Mouse (Mus musculus): ENCODE data around the gene Ubap2l. TPM values are rescaled to one million over a fixed set of nuclear protein-coding genes. Genes with fewer than 3 reads are reported as not detected.

The Ubap2l gene
- 111 and 146 TPM in 2 replicates for polyA plus RNA-seq (2015; fragmentation: Nextera tagmentation; extraction: Ambion mirVana)

DNA sequence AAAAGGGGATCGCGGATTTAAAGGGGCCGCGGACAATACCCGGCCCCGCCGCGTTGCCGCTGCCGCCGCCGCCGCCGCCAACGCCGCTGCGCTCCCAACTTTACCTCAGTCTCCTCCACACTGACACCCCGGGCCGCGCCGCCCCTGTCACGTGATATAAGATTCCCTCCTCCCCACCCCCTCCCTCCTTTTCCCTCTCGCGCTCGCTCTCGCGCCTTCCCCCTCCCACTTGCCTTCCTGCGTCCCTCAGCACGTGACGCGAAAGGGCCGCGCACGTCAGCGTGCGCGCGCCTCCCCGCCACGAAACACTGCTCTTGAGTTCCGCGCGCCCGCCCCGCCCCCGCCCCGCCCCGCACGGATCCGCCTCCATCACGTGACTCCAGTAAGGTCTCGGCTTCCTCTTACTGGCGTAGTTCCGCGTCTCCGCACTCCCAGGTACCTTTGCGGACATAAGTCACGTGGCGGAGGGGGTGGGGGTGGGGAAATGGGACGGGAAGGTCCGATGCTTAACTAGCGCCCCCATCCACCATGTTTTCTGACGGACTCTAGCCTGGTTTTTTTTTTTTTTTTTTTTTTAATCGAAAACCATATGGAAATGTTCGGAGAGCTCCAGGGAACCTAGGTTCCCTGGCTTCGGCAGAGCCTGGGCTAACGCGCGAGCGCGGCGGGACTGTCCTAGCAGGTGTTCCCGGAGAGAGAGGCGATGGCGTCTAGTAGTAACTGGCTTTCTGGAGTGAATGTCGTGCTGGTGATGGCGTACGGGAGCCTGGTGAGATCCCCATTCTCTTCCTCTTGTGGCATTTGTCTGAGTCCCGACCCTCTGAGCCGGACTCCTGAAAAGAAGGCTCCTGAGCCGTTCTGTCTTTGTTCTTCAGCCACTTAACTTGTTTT is at the start of gene Ubap2l:
Gene Ubap2l (minus strand): TSS at position 278 of the 891 bp plus-strand sequence.
- Histone ChIP-seq H3K4me2 (ENCODE audit: low read depth, low read length) (peak within 1 kb of the TSS; percentile 89), H3K4me1 (ENCODE audit: control insufficient read depth, insufficient read depth, low read length) (peaks cover 20% of the 10 kb centered on the region), H3K27ac (ENCODE audit: low read length) (peak within 1 kb of the TSS; percentile 96), H3K4me3 (ENCODE audit: low read length) (peak within 1 kb of the TSS; percentile 84), H3K9ac (ENCODE audit: low read length) (peak within 1 kb of the TSS; percentile 89), H3K9me3 (replicated peaks; ENCODE audit: control insufficient read depth, low read length) (no peaks in the 10 kb centered on the region), H3K36me3 (ENCODE audit: control insufficient read depth, insufficient read depth) (peaks cover 14% of the 10 kb centered on the region), H3K27me3 (ENCODE audit: control insufficient read depth, insufficient read depth, low read length) (no peaks in the 10 kb centered on the region)
- WGBS, result under 1% methylated on average over 66 of the region's 81 CpGs
- peak; percentile 91 for ATAC-seq (replicated peaks; ENCODE audit: extremely low read depth, insufficient read depth, low FRiP score)

GRCm38 (mm10) chr3:90101673-90102072 is 49.2 kb upstream of the Ubap2l start:
- H3K4me3 ChIP-seq (ENCODE audit: low read length), result no peak overlapping the region
- no peak overlapping the region for H3K9ac ChIP-seq (ENCODE audit: low read length)
- no peaks in the 10 kb centered on the region for H3K27me3 ChIP-seq (ENCODE audit: control insufficient read depth, insufficient read depth, low read length)
- peaks cover 10% of the 10 kb centered on the region for H3K36me3 ChIP-seq (ENCODE audit: control insufficient read depth, insufficient read depth)
- no peak overlapping the region for H3K4me2 ChIP-seq (ENCODE audit: low read depth, low read length)
- H3K9me3 ChIP-seq (replicated peaks; ENCODE audit: control insufficient read depth, low read length), result no peaks in the 10 kb centered on the region
- no peak overlapping the region for H3K27ac ChIP-seq (ENCODE audit: low read length)
- 87% methylated on average over 2 of the region's 2 CpGs for WGBS
- H3K4me1 ChIP-seq (ENCODE audit: control insufficient read depth, insufficient read depth, low read length), result no peaks in the 10 kb centered on the region
- ATAC-seq (replicated peaks; ENCODE audit: extremely low read depth, insufficient read depth, low FRiP score), result no peak

- Histone ChIP-seq H3K9me3 (replicated peaks; ENCODE audit: control insufficient read depth, low read length) (no peaks in the 10 kb centered on the region), H3K9ac (ENCODE audit: low read length) (no peak overlapping the region), H3K36me3 (ENCODE audit: control insufficient read depth, insufficient read depth) (peaks cover 10% of the 10 kb centered on the region), H3K4me2 (ENCODE audit: low read depth, low read length) (no peak overlapping the region), H3K27ac (ENCODE audit: low read length) (no peak overlapping the region), H3K4me3 (ENCODE audit: low read length) (no peak overlapping the region), H3K27me3 (ENCODE audit: control insufficient read depth, insufficient read depth, low read length) (no peaks in the 10 kb centered on the region), H3K4me1 (ENCODE audit: control insufficient read depth, insufficient read depth, low read length) (no peaks in the 10 kb centered on the region)
- 79% methylated on average over 3 of the region's 3 CpGs for WGBS
- no peak for ATAC-seq (replicated peaks; ENCODE audit: extremely low read depth, insufficient read depth, low FRiP score)
Measured at GRCm38 (mm10) chr3:90101010-90101409, 48.6 kb upstream of the Ubap2l start.

DNA sequence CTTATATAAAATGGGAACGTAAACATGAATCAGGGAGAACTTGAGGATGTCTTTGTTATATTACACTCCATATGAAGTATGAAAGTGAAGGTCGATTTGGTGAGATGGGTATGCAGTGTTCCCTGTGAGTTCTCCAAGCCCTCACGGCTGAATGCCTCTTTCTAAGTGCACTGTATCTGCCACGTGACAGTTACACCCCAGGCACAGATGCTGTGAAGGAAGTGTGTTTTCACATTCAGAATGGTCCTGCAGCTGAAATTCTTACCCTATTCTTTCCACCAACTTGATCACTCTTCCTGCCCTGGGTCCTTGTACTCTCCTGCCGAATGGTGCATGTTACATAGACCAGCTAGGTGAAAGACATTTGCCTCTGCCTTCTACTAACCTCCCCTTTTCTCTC is 45.5 kb upstream of the Ubap2l start:
- H3K27ac ChIP-seq (ENCODE audit: low read length), result no peak overlapping the region
- H3K9ac ChIP-seq (ENCODE audit: low read length), result no peak overlapping the region
- 80% methylated on average over 5 of the region's 5 CpGs for WGBS
- no peak overlapping the region for H3K4me2 ChIP-seq (ENCODE audit: low read depth, low read length)
- no peak overlapping the region for H3K4me3 ChIP-seq (ENCODE audit: low read length)
- no peaks in the 10 kb centered on the region for H3K27me3 ChIP-seq (ENCODE audit: control insufficient read depth, insufficient read depth, low read length)
- no peaks in the 10 kb centered on the region for H3K4me1 ChIP-seq (ENCODE audit: control insufficient read depth, insufficient read depth, low read length)
- H3K36me3 ChIP-seq (ENCODE audit: control insufficient read depth, insufficient read depth), result peaks cover 12% of the 10 kb centered on the region
- ATAC-seq (replicated peaks; ENCODE audit: extremely low read depth, insufficient read depth, low FRiP score), result no peak
- no peaks in the 10 kb centered on the region for H3K9me3 ChIP-seq (replicated peaks; ENCODE audit: control insufficient read depth, low read length)

- WGBS, result 81% methylated on average over 3 of the region's 3 CpGs
- Histone ChIP-seq H3K4me3 (ENCODE audit: low read length) (no peak overlapping the region), H3K9me3 (replicated peaks; ENCODE audit: control insufficient read depth, low read length) (no peaks in the 10 kb centered on the region), H3K9ac (ENCODE audit: low read length) (no peak overlapping the region), H3K4me2 (ENCODE audit: low read depth, low read length) (no peak overlapping the region), H3K4me1 (ENCODE audit: control insufficient read depth, insufficient read depth, low read length) (no peaks in the 10 kb centered on the region), H3K27ac (ENCODE audit: low read length) (no peak overlapping the region), H3K36me3 (ENCODE audit: control insufficient read depth, insufficient read depth) (peaks cover 39% of the 10 kb centered on the region), H3K27me3 (ENCODE audit: control insufficient read depth, insufficient read depth, low read length) (no peaks in the 10 kb centered on the region)
- no peak for ATAC-seq (replicated peaks; ENCODE audit: extremely low read depth, insufficient read depth, low FRiP score)
Measured at GRCm38 (mm10) chr3:90094453-90094852, 42.0 kb upstream of the Ubap2l start.

DNA sequence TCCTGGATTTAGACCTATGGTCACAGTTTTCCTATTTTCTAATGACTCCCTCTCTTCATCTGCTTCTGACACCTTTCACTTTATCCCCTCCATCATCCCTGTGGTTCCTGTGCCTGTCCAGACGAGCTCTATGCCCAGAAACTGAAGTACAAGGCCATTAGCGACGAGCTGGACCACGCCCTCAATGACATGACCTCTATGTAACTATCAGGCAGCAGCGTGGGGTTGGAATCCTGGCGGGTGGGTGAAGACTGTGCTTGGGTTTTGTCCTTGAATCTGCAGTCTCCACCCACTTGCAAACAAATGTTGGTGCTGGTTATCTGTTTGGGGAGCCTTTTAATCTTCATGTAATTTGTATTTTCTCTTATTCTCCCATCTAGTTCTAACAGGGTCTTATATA is 38.5 kb upstream of the Ubap2l start:
- Histone ChIP-seq H3K36me3 (ENCODE audit: control insufficient read depth, insufficient read depth) (peaks cover 60% of the 10 kb centered on the region), H3K4me2 (ENCODE audit: low read depth, low read length) (no peak overlapping the region), H3K27me3 (ENCODE audit: control insufficient read depth, insufficient read depth, low read length) (no peaks in the 10 kb centered on the region), H3K4me1 (ENCODE audit: control insufficient read depth, insufficient read depth, low read length) (peaks cover 2% of the 10 kb centered on the region; the same call in 1 of the 2 replicates), H3K4me3 (ENCODE audit: low read length) (no peak overlapping the region), H3K27ac (ENCODE audit: low read length) (no peak overlapping the region), H3K9ac (ENCODE audit: low read length) (no peak overlapping the region), H3K9me3 (replicated peaks; ENCODE audit: control insufficient read depth, low read length) (no peaks in the 10 kb centered on the region)
- 65% methylated on average over 6 of the region's 6 CpGs for WGBS
- ATAC-seq (replicated peaks; ENCODE audit: extremely low read depth, insufficient read depth, low FRiP score), result no peak

- Histone ChIP-seq H3K27ac (ENCODE audit: low read length) (no peak overlapping the region), H3K4me3 (ENCODE audit: low read length) (no peak overlapping the region), H3K27me3 (ENCODE audit: control insufficient read depth, insufficient read depth, low read length) (no peaks in the 10 kb centered on the region), H3K4me1 (ENCODE audit: control insufficient read depth, insufficient read depth, low read length) (peaks cover 22% of the 10 kb centered on the region), H3K9ac (ENCODE audit: low read length) (no peak overlapping the region), H3K36me3 (ENCODE audit: control insufficient read depth, insufficient read depth) (peaks cover 60% of the 10 kb centered on the region), H3K9me3 (replicated peaks; ENCODE audit: control insufficient read depth, low read length) (no peaks in the 10 kb centered on the region), H3K4me2 (ENCODE audit: low read depth, low read length) (no peak overlapping the region)
- WGBS, result 77% methylated on average over 2 of the region's 2 CpGs
- ATAC-seq (replicated peaks; ENCODE audit: extremely low read depth, insufficient read depth, low FRiP score), result no peak
Measured at GRCm38 (mm10) chr3:90088617-90089016, 36.2 kb upstream of the Ubap2l start.

DNA sequence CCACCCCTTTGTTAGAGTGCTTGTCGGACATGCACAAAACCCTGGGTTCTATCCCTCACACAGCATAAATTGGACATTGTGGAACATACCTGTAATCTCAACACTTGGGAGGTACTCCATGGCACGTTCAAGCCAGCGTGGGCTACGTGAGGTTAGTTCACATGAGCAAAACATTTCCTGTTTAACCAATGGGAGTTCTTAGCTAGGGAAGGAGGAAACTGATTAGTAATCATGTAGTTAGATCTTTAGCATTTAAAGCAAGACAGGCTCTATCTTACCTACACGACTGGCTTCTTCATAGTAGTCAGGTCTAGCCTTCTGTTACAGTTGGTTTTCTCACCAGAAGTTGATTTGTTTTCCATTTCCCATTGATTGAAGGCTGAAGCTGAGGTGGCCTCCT is 33.6 kb upstream of the Ubap2l start:
- 76% methylated on average over 5 of the region's 5 CpGs for WGBS
- Histone ChIP-seq H3K9ac (ENCODE audit: low read length) (no peak overlapping the region), H3K4me1 (ENCODE audit: control insufficient read depth, insufficient read depth, low read length) (peaks cover 47% of the 10 kb centered on the region), H3K4me3 (ENCODE audit: low read length) (no peak overlapping the region), H3K4me2 (ENCODE audit: low read depth, low read length) (no peak overlapping the region), H3K27me3 (ENCODE audit: control insufficient read depth, insufficient read depth, low read length) (no peaks in the 10 kb centered on the region), H3K36me3 (ENCODE audit: control insufficient read depth, insufficient read depth) (peaks cover 39% of the 10 kb centered on the region), H3K9me3 (replicated peaks; ENCODE audit: control insufficient read depth, low read length) (no peaks in the 10 kb centered on the region), H3K27ac (ENCODE audit: low read length) (no peak overlapping the region)
- no peak for ATAC-seq (replicated peaks; ENCODE audit: extremely low read depth, insufficient read depth, low FRiP score)

DNA sequence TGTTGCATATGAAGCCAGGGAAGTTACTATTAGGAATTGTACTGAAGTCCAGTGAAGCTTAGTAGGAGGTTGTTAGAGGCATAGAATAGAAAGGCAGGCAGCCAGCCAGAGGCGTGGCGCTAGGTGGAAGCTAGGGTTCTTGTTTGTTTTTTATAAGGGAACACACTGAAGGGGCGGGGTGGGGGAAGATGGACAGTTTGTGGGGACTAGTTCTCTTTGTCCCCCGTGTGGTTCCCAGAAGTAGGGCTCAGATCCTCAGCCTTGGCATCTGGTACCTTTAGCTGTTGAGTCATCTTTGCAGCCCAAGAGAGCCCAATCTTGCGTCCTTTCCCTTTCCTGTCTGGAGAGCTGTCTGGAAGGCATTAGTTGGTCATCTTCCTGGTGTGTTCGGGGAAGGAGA is 32.9 kb upstream of the Ubap2l start:
- Histone ChIP-seq H3K27me3 (ENCODE audit: control insufficient read depth, insufficient read depth, low read length) (no peaks in the 10 kb centered on the region), H3K4me2 (ENCODE audit: low read depth, low read length) (no peak overlapping the region), H3K27ac (ENCODE audit: low read length) (peak overlapping the region; percentile 11; the same call in 1 of the 2 replicates), H3K36me3 (ENCODE audit: control insufficient read depth, insufficient read depth) (peaks cover 34% of the 10 kb centered on the region), H3K4me1 (ENCODE audit: control insufficient read depth, insufficient read depth, low read length) (peaks cover 50% of the 10 kb centered on the region), H3K9me3 (replicated peaks; ENCODE audit: control insufficient read depth, low read length) (no peaks in the 10 kb centered on the region), H3K4me3 (ENCODE audit: low read length) (no peak overlapping the region), H3K9ac (ENCODE audit: low read length) (no peak overlapping the region)
- no peak for ATAC-seq (replicated peaks; ENCODE audit: extremely low read depth, insufficient read depth, low FRiP score)
- WGBS, result 71% methylated on average over 6 of the region's 6 CpGs
